In genomic region chr19:6037695-6038094, GRCm38 (mm10) we compare ENCODE assay signal across 25 mouse cellular contexts.
"Had no signal": no experiment of that assay in that cellular context is flagged by ENCODE, and none has a peak within 500 bp of the region (broad histone marks: within the 10 kb centered on the region; RNA-seq: fewer than 3 reads in every experiment).

No protein-coding gene starts in this region.

- H3K4me1 ChIP-seq: embryonic facial prominence, embryonic 12.5 days; embryonic facial prominence, embryonic 13.5 days; embryonic facial prominence, embryonic 15.5 days; forebrain, embryonic 12.5 days; forebrain, embryonic 13.5 days had no signal

- H3K27me3 ChIP-seq: embryonic facial prominence, embryonic 12.5 days; embryonic facial prominence, embryonic 13.5 days; embryonic facial prominence, embryonic 15.5 days; forebrain, embryonic 12.5 days; forebrain, embryonic 13.5 days; forebrain, embryonic 15.5 days had no signal

- ATAC-seq: forebrain, embryonic 13.5 days; forebrain, embryonic 14.5 days; forebrain, embryonic 15.5 days; forebrain, embryonic 16.5 days; forebrain, postnatal 0 days had no signal

- H3K36me3 ChIP-seq: embryonic facial prominence, embryonic 10.5 days; embryonic facial prominence, embryonic 12.5 days; embryonic facial prominence, embryonic 13.5 days; embryonic facial prominence, embryonic 15.5 days; forebrain, embryonic 12.5 days; forebrain, embryonic 15.5 days had no signal

- DNase-seq: cerebellum, adult 8-10 months; cerebellum, adult 9-10 months; cerebellum, adult 9-11 months; cerebellum, postnatal 36 days; embryo, embryonic 11 days; forebrain, postnatal 0 days; gastrocnemius, adult 2 months; gastrocnemius, postnatal 10 days; gastrocnemius, postnatal 14 days; gastrocnemius, postnatal 25 days; gastrocnemius, postnatal 36 days; heart, adult 11 months; heart, adult 18-20 months; heart, adult 2 months had no signal

- H3K9ac ChIP-seq: embryonic facial prominence, embryonic 12.5 days; embryonic facial prominence, embryonic 13.5 days; embryonic facial prominence, embryonic 15.5 days; forebrain, embryonic 12.5 days; forebrain, embryonic 13.5 days; forebrain, embryonic 15.5 days; forebrain, postnatal 0 days had no signal

- H3K4me3 ChIP-seq: embryonic facial prominence, embryonic 10.5 days; embryonic facial prominence, embryonic 12.5 days; embryonic facial prominence, embryonic 13.5 days; embryonic facial prominence, embryonic 15.5 days; erythroblast, embryonic 14.5 days; forebrain, embryonic 10.5 days; forebrain, embryonic 12.5 days; forebrain, embryonic 13.5 days; forebrain, embryonic 15.5 days; gastrocnemius, adult 2 months; heart, adult 2 months had no signal

- H3K9me3 ChIP-seq: embryonic facial prominence, embryonic 10.5 days; embryonic facial prominence, embryonic 12.5 days; embryonic facial prominence, embryonic 13.5 days; embryonic facial prominence, embryonic 15.5 days; forebrain, embryonic 10.5 days; forebrain, embryonic 12.5 days; forebrain, embryonic 13.5 days; forebrain, embryonic 15.5 days had no signal

- H3K4me2 ChIP-seq: embryonic facial prominence, embryonic 12.5 days; embryonic facial prominence, embryonic 13.5 days; embryonic facial prominence, embryonic 15.5 days; forebrain, embryonic 12.5 days; forebrain, embryonic 13.5 days; forebrain, embryonic 15.5 days had no signal

- H3K27ac ChIP-seq: embryonic facial prominence, embryonic 10.5 days; embryonic facial prominence, embryonic 12.5 days; embryonic facial prominence, embryonic 13.5 days; embryonic facial prominence, embryonic 15.5 days; forebrain, embryonic 10.5 days; forebrain, embryonic 12.5 days; forebrain, embryonic 13.5 days; forebrain, embryonic 15.5 days; gastrocnemius, adult 2 months; heart, adult 2 months had no signal
